Mouse (Mus musculus) embryonic facial prominence, embryonic 14.5 days (tissue): ENCODE results near the gene Upp2. TPM values are rescaled to one million over a fixed set of nuclear protein-coding genes. Genes with fewer than 3 reads are reported as not detected.

Experiments used
- ATAC-seq: fragments of 200-750 bp; cut with Nextera tagmentation; 2 replicates; pipeline ENCODE4 v1.8.0; 2017; ENCODE audit warnings: low read depth, moderate number of reproducible peaks, moderate TSS enrichment
- DNase-seq: peaks from one replicate; pipeline ENCODE4 v3.0.0-alpha.2; 2015; ENCODE audit warnings: low spot score
- H3K27ac ChIP-seq: fragments of 300-500 bp; sonication (generic); replicated peaks from 2 replicates; pipeline ENCODE4 v1.5.1; 2014; ENCODE audit warnings: low read depth, mild to moderate bottlenecking, low read length, moderate library complexity
- H3K27me3 ChIP-seq: fragments of 300-500 bp; sonication (generic); replicated peaks from 2 replicates; pipeline ENCODE4 v1.6.1; 2014; ENCODE audit warnings: low read length; ENCODE audit not compliant: control insufficient read depth, insufficient read depth
- H3K36me3 ChIP-seq: fragments of 300-500 bp; sonication (generic); 2 replicates; pipeline ENCODE4 v1.6.1; 2014; ENCODE audit warnings: low read length, mixed read lengths; ENCODE audit not compliant: control insufficient read depth, insufficient read depth
- H3K4me1 ChIP-seq: fragments of 300-500 bp; sonication (generic); 2 replicates; pipeline ENCODE4 v1.6.1; 2014; ENCODE audit warnings: antibody characterized with exemption, low read length; ENCODE audit not compliant: control insufficient read depth, insufficient read depth
- H3K4me2 ChIP-seq: fragments of 300-500 bp; sonication (generic); 2 replicates; pipeline ENCODE4 v1.6.1; 2014; ENCODE audit warnings: low read depth, mild to moderate bottlenecking, low read length, moderate library complexity, mixed read lengths
- H3K4me3 ChIP-seq: fragments of 300-500 bp; sonication (generic); 2 replicates; pipeline ENCODE4 v1.5.1; 2014; ENCODE audit warnings: low read depth, mild to moderate bottlenecking, low read length
- H3K9ac ChIP-seq: fragments of 300-500 bp; sonication (generic); 2 replicates; pipeline ENCODE4 v1.6.1; 2014; ENCODE audit warnings: low read depth, mild to moderate bottlenecking, low read length, moderate library complexity, mixed read lengths
- H3K9me3 ChIP-seq: fragments of 300-500 bp; sonication (generic); 2 replicates; pipeline ENCODE4 v1.6.1; 2016; ENCODE audit warnings: low read length; ENCODE audit not compliant: control insufficient read depth
- WGBS: fragments of 180-500 bp; shearing (Covaris S2); extraction: QIAGEN DNeasy Blood & Tissue Kit; methylation state at CpG from one replicate; pipeline ENCODE4 v1.1.7; 2014; 5-methylcytosine and 5-hydroxymethylcytosine counted together
- polyA plus RNA-seq: library from polyadenylated mRNA; unstranded; fragments of >200 nt; fragmentation: Nextera tagmentation; extraction: Ambion mirVana; gene quantifications from 2 replicates; pipeline ENCODE4 v1.2.1, GENCODE M21; 2014

Gene Upp2
- polyA plus RNA-seq, 1 experiment from 2014 or later = 8.7 TPM

DNA sequence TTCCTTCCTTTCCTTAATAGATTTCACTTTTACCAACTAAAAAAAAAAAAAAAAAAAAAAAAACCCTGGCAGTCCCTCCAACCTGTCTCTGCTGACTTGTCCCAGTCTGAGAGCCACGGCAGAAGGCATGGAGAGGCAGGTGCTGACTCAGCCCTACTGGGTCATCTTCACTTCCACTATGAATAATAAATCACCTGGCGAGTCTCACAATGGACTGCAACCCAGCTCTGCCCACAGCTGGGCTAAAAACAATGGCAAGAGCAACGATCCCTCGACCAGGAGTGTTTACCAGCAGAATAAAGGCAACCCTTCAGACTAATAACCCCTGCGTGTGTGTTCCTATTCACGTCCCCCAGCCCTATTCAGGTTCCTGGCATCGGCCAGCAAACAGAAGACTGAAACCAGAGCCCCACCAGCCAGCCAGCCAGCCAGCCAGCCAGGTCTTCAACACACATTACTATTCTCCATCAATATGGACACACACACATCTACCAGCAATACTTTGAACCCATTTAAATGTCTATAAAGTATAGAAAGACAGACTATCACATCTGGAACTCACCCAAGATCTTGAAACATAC lies 37.1 kb upstream of the Upp2 start:
- no peak overlapping the region for H3K27ac ChIP-seq

DNA sequence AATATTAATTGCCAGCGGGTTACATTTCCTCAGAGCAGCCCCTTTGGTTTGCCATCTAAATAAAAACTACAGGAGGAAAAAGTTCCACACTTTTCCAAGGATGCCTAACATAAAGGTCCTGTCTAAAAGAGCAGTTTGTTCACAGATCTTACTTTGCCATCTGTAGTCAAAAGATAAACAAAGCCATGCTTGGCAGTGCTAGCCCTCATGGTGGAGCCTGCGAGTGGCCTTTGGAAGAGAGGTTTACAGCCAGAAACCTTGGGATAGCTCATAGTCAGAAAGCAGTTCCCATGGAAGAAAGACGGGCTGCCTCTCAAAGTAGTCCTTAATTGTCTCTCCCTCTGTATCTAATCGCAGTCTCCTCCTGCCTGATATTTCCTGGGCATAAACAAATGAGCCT lies 36.6 kb upstream of the Upp2 start:
- no peak for ATAC-seq
- 67% methylated on average over 4 of the region's 4 CpGs for WGBS

More for the DNA sequence above, 37.1 kb upstream of the Upp2 start:
- no peak for ATAC-seq
- Histone ChIP-seq H3K36me3 (no peaks in the 10 kb centered on the region), H3K9me3 (no peaks in the 10 kb centered on the region), H3K4me3 (no peak overlapping the region), H3K9ac (no peak overlapping the region), H3K4me1 (peaks cover 46% of the 10 kb centered on the region), H3K27me3 (no peaks in the 10 kb centered on the region), H3K4me2 (no peak overlapping the region)
- DNase-seq = no peak
- 58% methylated on average over 7 of the region's 7 CpGs for WGBS

DNA sequence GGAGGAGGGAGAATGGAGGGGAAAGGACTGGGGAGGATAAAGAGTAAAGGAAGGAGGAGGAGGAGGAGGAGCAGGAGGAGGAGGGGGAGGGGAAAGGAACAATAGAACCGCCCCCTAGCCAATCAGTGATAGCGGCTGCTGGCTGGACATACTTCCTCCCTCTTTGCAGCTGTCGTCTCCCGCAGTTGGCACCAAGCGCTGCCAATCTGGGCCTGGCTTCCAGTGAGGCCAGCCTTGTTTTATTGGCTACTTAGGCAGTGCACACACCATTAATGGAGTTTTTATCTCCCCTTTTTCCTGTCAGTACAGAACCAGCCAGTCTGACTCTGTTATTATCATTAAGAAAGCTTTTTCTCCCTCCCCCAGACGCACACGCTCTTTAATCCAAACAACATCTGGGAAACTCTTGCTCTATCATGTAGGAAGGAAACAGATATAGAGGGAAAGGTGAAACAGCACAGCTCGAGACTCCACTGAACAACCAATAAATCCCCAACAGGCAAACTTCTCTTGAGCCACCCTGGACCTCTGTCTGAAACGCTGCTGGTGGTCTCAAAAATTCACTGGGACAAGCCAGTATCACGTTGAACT lies 34.7 kb upstream of the Upp2 start:
- Histone ChIP-seq H3K9me3 (no peaks in the 10 kb centered on the region), H3K9ac (no peak overlapping the region), H3K4me2 (peak overlapping the region; percentile 35), H3K27ac (peak overlapping the region; percentile 73), H3K4me1 (peaks cover 46% of the 10 kb centered on the region), H3K4me3 (no peak overlapping the region), H3K36me3 (peaks cover 15% of the 10 kb centered on the region; the same call in 1 of the 2 replicates), H3K27me3 (no peaks in the 10 kb centered on the region)
- peak; percentile 84 for ATAC-seq
- WGBS = 12% methylated on average over 9 of the region's 10 CpGs
- peak; percentile 94 for DNase-seq

More for the DNA sequence above, 36.6 kb upstream of the Upp2 start:
- H3K9me3 ChIP-seq = no peaks in the 10 kb centered on the region
- no peaks in the 10 kb centered on the region for H3K27me3 ChIP-seq
- DNase-seq = no peak
- H3K9ac ChIP-seq = no peak overlapping the region
- H3K36me3 ChIP-seq = 0 out of 2 replicates have a peak, but pooled peaks cover 3% of the 10 kb centered on the region
- H3K4me3 ChIP-seq = no peak overlapping the region
- H3K4me2 ChIP-seq = no peak overlapping the region
- peaks cover 46% of the 10 kb centered on the region for H3K4me1 ChIP-seq
- no peak overlapping the region for H3K27ac ChIP-seq

DNA sequence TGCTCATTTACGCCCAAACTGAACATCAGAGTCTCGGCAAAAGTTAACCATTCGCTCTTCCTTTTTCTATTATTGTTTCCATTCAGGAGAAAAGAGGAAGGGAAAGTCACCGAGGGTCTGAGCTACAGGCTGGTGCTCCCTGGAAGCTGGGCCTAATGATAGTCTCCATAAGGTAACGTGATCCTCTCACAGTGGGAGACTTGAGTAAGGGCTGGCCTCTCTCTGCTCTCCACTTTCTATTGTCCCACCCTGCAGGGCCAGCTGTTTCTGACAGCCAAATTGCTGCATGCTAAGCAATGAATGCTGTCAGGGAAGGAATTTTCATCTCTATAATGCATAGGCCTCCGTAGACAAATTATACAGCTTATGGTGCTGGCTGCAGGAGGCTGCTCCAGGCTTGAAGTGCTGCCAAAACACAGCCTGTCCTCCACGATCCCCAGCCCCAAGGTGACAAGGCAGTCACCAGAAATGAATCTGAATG lies 33.5 kb upstream of the Upp2 start:
- Histone ChIP-seq H3K27ac (peak overlapping the region; percentile 74), H3K9ac (no peak overlapping the region), H3K9me3 (no peaks in the 10 kb centered on the region), H3K4me3 (no peak overlapping the region), H3K4me1 (peaks cover 46% of the 10 kb centered on the region), H3K27me3 (no peaks in the 10 kb centered on the region), H3K4me2 (peak overlapping the region; percentile 4; the same call in 1 of the 2 replicates), H3K36me3 (peaks cover 19% of the 10 kb centered on the region; the same call in 1 of the 2 replicates)
- 16% methylated on average over 7 of the region's 7 CpGs for WGBS
- DNase-seq (peak; percentile 92), ATAC-seq (peak; percentile 78)

DNA sequence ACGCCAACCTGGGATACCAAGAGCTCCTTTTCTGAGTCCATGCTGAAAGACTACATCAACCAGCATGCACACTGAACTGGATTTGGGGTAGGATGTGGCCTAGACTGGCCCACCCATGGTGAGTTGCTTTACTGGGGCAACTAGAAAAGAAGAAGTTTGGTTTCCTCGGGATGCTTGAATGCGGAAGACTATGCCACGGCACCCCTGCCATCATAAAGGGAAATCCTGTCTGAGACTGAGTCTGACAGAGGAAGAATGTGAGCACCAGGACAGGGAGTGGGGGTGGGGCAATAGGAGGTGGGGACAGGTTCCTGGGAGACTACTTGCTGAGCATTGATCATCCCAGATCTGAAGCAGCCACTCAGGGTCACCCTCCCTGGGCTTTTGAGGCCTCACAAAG lies 32.7 kb upstream of the Upp2 start:
- peaks cover 48% of the 10 kb centered on the region for H3K4me1 ChIP-seq
- H3K4me3 ChIP-seq = no peak overlapping the region
- WGBS = 57% methylated on average over 4 of the region's 4 CpGs
- H3K27ac ChIP-seq = peak overlapping the region; percentile 74
- DNase-seq (no peak), ATAC-seq (no peak)
- peaks cover 19% of the 10 kb centered on the region; the same call in 1 of the 2 replicates for H3K36me3 ChIP-seq
- no peaks in the 10 kb centered on the region for H3K27me3 ChIP-seq
- H3K9me3 ChIP-seq = no peaks in the 10 kb centered on the region
- no peak overlapping the region for H3K9ac ChIP-seq
- H3K4me2 ChIP-seq = no peak overlapping the region

DNA sequence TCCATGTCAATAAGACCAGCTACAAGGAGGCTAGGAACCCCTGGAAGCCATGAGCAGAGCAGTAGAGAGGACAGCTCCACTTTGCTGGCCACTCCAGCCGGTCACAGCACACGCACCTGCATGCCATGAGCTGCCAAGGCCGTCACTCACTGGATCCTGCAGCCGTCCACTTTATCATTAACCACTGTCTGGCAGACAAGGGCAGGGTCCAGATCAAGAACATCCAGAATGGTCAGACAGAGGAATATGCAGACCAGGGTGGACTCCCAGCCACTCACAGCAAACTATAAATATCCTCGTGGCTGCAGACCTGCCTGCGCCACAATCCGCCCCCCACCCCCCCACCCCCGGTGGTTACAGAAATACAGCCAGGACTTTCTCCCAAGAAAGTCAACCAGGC lies 31.9 kb upstream of the Upp2 start:
- WGBS = 89% methylated on average over 8 of the region's 8 CpGs
- DNase-seq (no peak), ATAC-seq (no peak)
- Histone ChIP-seq H3K9ac (no peak overlapping the region), H3K36me3 (peaks cover 19% of the 10 kb centered on the region; the same call in 1 of the 2 replicates), H3K4me1 (peaks cover 41% of the 10 kb centered on the region), H3K4me2 (no peak overlapping the region), H3K4me3 (no peak overlapping the region), H3K9me3 (no peaks in the 10 kb centered on the region), H3K27ac (no peak overlapping the region), H3K27me3 (no peaks in the 10 kb centered on the region)

DNA sequence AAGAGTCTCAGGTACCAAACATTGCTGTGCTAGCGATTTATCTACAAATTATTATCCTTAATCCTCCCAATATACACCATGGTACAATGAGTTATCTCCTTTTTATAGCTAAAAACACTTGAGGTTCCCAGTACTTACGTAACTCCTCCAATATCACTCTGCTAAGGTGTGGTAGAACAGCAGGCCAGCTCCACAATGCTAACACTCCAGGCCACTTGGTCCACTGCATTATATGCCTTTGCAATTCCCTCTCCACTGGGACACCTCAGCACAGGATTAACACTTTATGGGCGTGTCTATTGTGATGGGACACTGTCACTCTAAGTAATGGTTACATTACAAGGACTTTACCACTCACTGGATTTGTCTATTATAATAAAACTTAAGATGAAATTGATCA lies 30.3 kb upstream of the Upp2 start:
- no peak overlapping the region for H3K4me2 ChIP-seq
- H3K27me3 ChIP-seq = no peaks in the 10 kb centered on the region
- peaks cover 44% of the 10 kb centered on the region for H3K4me1 ChIP-seq
- no peak overlapping the region for H3K4me3 ChIP-seq
- WGBS = 91% methylated on average over 3 of the region's 3 CpGs
- no peak for ATAC-seq
- DNase-seq = no peak
- H3K27ac ChIP-seq = no peak overlapping the region
- H3K9me3 ChIP-seq = no peaks in the 10 kb centered on the region
- no peak overlapping the region for H3K9ac ChIP-seq
- peaks cover 19% of the 10 kb centered on the region; the same call in 1 of the 2 replicates for H3K36me3 ChIP-seq

DNA sequence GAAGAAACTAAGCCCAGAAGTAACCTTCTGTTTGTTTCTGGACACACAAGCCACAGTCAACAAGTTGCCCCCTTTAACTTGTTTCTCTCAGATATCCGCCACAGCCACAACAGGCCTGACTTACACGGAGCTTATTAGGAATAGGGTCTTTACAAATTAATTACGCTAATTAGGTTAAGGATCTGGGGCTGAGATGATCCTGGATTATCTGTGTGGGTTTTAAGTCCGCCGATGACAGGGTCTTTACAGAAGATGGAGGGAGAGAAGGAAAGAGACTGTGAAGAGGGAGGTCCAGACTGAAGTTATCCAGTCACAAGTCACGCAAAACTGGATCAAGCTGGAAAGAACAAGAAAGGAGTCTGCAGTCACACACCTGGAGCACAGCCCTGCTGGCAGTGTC lies 28.9 kb upstream of the Upp2 start:
- H3K27me3 ChIP-seq = no peaks in the 10 kb centered on the region
- no peak overlapping the region for H3K9ac ChIP-seq
- ATAC-seq (no peak), DNase-seq (no peak)
- no peak overlapping the region for H3K27ac ChIP-seq
- peaks cover 39% of the 10 kb centered on the region for H3K4me1 ChIP-seq
- peaks cover 19% of the 10 kb centered on the region; the same call in 1 of the 2 replicates for H3K36me3 ChIP-seq
- 92% methylated on average over 6 of the region's 6 CpGs for WGBS
- H3K9me3 ChIP-seq = no peaks in the 10 kb centered on the region
- H3K4me3 ChIP-seq = no peak overlapping the region
- H3K4me2 ChIP-seq = no peak overlapping the region

DNA sequence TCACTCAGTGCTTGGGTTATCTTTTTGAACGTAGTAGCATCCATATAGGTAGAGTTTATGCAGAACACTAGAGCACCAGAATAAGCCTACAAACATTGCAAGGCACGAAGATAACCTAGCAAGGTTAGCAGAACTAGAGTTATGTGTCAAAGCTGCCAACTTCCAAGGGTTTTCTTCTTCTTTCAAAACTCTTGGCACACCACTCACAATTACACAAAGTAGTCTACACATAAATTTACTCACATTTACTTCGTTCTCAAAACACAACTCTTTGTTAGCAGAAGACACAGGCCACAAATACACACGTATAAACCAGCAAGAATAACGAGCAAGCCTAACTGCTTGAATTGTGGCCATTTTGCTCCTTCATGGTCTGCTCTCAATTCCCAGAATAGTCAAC lies 23.8 kb upstream of the Upp2 start:
- no peak for DNase-seq
- H3K36me3 ChIP-seq = no peaks in the 10 kb centered on the region
- ATAC-seq = no peak
- H3K27ac ChIP-seq = no peak overlapping the region
- no peak overlapping the region for H3K9ac ChIP-seq
- 85% methylated on average over 5 of the region's 5 CpGs for WGBS
- H3K4me1 ChIP-seq = peaks cover 22% of the 10 kb centered on the region
- no peaks in the 10 kb centered on the region for H3K9me3 ChIP-seq
- no peak overlapping the region for H3K4me2 ChIP-seq
- H3K27me3 ChIP-seq = no peaks in the 10 kb centered on the region
- no peak overlapping the region for H3K4me3 ChIP-seq
